Mouse (Mus musculus): Measurements from ENCODE around the gene Shb. TPM values are rescaled to one million over a fixed set of nuclear protein-coding genes. Genes with fewer than 3 reads are reported as not detected.

Shb gene
- polyA plus RNA-seq, 1 experiment from 2014 or later, result 7.5 TPM

GRCm38 (mm10) chr4:45510163-45510562, 22.1 kb downstream of the Shb start:
- no peak overlapping the region for H3K27ac ChIP-seq (ENCODE audit: low read depth, low read length)
- no peaks in the 10 kb centered on the region for H3K36me3 ChIP-seq (ENCODE audit: control insufficient read depth, insufficient read depth, low read length)
- ATAC-seq (ENCODE audit: insufficient read depth, low FRiP score, low TSS enrichment) (no peak), DNase-seq (ENCODE audit: low spot score) (no peak)
- no peak overlapping the region for H3K4me2 ChIP-seq (ENCODE audit: low read depth)
- H3K9ac ChIP-seq (ENCODE audit: low read length), result no peak overlapping the region
- no peaks in the 10 kb centered on the region for H3K27me3 ChIP-seq (ENCODE audit: control insufficient read depth, insufficient read depth, low read length)
- WGBS, result 16% methylated on average over 6 of the region's 6 CpGs
- no peak overlapping the region for H3K4me3 ChIP-seq (ENCODE audit: low read depth, low read length)
- peaks cover 39% of the 10 kb centered on the region for H3K4me1 ChIP-seq (ENCODE audit: control insufficient read depth, insufficient read depth, low read length)
- no peaks in the 10 kb centered on the region for H3K9me3 ChIP-seq (ENCODE audit: control insufficient read depth, low read length)

- Histone ChIP-seq H3K27ac (ENCODE audit: low read depth, low read length) (no peak overlapping the region), H3K4me2 (ENCODE audit: low read depth) (no peak overlapping the region), H3K27me3 (ENCODE audit: control insufficient read depth, insufficient read depth, low read length) (no peaks in the 10 kb centered on the region), H3K4me3 (ENCODE audit: low read depth, low read length) (no peak overlapping the region), H3K9me3 (ENCODE audit: control insufficient read depth, low read length) (no peaks in the 10 kb centered on the region), H3K36me3 (ENCODE audit: control insufficient read depth, insufficient read depth, low read length) (no peaks in the 10 kb centered on the region), H3K4me1 (ENCODE audit: control insufficient read depth, insufficient read depth, low read length) (peaks cover 34% of the 10 kb centered on the region), H3K9ac (ENCODE audit: low read length) (no peak overlapping the region)
- 91% methylated on average over 4 of the region's 4 CpGs for WGBS
- no peak for DNase-seq (ENCODE audit: low spot score)
- no peak for ATAC-seq (ENCODE audit: insufficient read depth, low FRiP score, low TSS enrichment)
Measured at GRCm38 (mm10) chr4:45509416-45509815, 22.9 kb downstream of the Shb start.

- DNase-seq (ENCODE audit: low spot score), result no peak
- Histone ChIP-seq H3K9ac (ENCODE audit: low read length) (no peak overlapping the region), H3K36me3 (ENCODE audit: control insufficient read depth, insufficient read depth, low read length) (no peaks in the 10 kb centered on the region), H3K4me2 (ENCODE audit: low read depth) (no peak overlapping the region), H3K4me1 (ENCODE audit: control insufficient read depth, insufficient read depth, low read length) (peaks cover 24% of the 10 kb centered on the region), H3K27ac (ENCODE audit: low read depth, low read length) (no peak overlapping the region), H3K4me3 (ENCODE audit: low read depth, low read length) (no peak overlapping the region), H3K9me3 (ENCODE audit: control insufficient read depth, low read length) (no peaks in the 10 kb centered on the region), H3K27me3 (ENCODE audit: control insufficient read depth, insufficient read depth, low read length) (no peaks in the 10 kb centered on the region)
- WGBS, result 60% methylated on average over 6 of the region's 6 CpGs
- no peak for ATAC-seq (ENCODE audit: insufficient read depth, low FRiP score, low TSS enrichment)
Measured at GRCm38 (mm10) chr4:45508469-45508868, 23.8 kb downstream of the Shb start.

- WGBS, result 74% methylated on average over 1 of the region's 1 CpGs
- Histone ChIP-seq H3K36me3 (ENCODE audit: control insufficient read depth, insufficient read depth, low read length) (no peaks in the 10 kb centered on the region), H3K4me1 (ENCODE audit: control insufficient read depth, insufficient read depth, low read length) (peaks cover 23% of the 10 kb centered on the region; the same call in 1 of the 2 replicates), H3K9ac (ENCODE audit: low read length) (no peak overlapping the region), H3K27me3 (ENCODE audit: control insufficient read depth, insufficient read depth, low read length) (no peaks in the 10 kb centered on the region), H3K9me3 (ENCODE audit: control insufficient read depth, low read length) (no peaks in the 10 kb centered on the region), H3K4me2 (ENCODE audit: low read depth) (no peak overlapping the region), H3K27ac (ENCODE audit: low read depth, low read length) (no peak overlapping the region), H3K4me3 (ENCODE audit: low read depth, low read length) (no peak overlapping the region)
- ATAC-seq (ENCODE audit: insufficient read depth, low FRiP score, low TSS enrichment) (no peak), DNase-seq (ENCODE audit: low spot score) (no peak)
Measured at GRCm38 (mm10) chr4:45507476-45507875, 24.8 kb downstream of the Shb start.

DNA sequence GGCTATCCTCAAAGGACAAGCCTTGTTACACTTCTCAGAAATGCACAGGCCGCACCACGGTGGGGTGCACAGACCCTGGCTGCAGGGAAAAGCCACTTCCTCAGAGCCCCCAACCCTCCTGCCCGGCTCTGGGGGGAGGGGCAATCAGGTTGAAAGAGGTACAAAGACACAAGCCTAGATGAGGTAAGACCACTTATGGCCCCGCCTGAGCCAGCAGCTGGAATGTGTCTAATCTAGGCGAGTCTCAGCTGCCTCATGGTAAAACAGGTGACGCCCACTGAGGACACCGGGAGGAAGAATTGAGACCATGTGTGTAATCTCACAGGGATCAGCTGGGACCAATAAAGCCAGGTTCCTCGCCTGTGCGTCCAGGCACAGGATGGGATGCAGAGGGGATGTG, 25.2 kb downstream of the Shb start:
- peaks cover 23% of the 10 kb centered on the region; the same call in 1 of the 2 replicates for H3K4me1 ChIP-seq (ENCODE audit: control insufficient read depth, insufficient read depth, low read length)
- H3K4me3 ChIP-seq (ENCODE audit: low read depth, low read length), result no peak overlapping the region
- no peak overlapping the region for H3K4me2 ChIP-seq (ENCODE audit: low read depth)
- no peaks in the 10 kb centered on the region for H3K9me3 ChIP-seq (ENCODE audit: control insufficient read depth, low read length)
- 52% methylated on average over 9 of the region's 9 CpGs for WGBS
- no peak overlapping the region for H3K27ac ChIP-seq (ENCODE audit: low read depth, low read length)
- DNase-seq (ENCODE audit: low spot score), result no peak
- no peak overlapping the region for H3K9ac ChIP-seq (ENCODE audit: low read length)
- no peaks in the 10 kb centered on the region for H3K36me3 ChIP-seq (ENCODE audit: control insufficient read depth, insufficient read depth, low read length)
- no peak for ATAC-seq (ENCODE audit: insufficient read depth, low FRiP score, low TSS enrichment)
- H3K27me3 ChIP-seq (ENCODE audit: control insufficient read depth, insufficient read depth, low read length), result no peaks in the 10 kb centered on the region

DNA sequence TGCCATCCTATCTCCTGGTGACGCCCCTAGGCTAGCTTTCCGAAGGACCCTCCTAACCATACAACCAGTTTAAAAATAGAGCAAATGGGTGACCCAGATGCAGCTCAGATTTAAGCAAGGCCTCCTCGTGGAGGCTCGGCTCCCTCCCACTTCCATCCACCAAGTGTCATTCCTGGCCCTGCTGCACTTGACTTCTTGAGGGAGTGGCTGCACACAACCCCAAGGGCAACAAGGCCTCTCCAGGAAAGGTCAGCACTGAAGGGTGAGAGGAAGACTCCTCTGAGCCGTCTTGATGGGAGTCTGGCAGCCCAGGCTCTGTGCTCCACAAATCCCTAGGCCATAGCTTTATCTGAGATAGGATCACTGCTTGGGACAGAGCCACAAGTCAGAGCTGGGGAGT, 25.7 kb downstream of the Shb start:
- ATAC-seq (ENCODE audit: insufficient read depth, low FRiP score, low TSS enrichment) (no peak), DNase-seq (ENCODE audit: low spot score) (no peak)
- H3K9ac ChIP-seq (ENCODE audit: low read length), result no peak overlapping the region
- H3K36me3 ChIP-seq (ENCODE audit: control insufficient read depth, insufficient read depth, low read length), result no peaks in the 10 kb centered on the region
- 58% methylated on average over 5 of the region's 5 CpGs for WGBS
- no peak overlapping the region for H3K4me3 ChIP-seq (ENCODE audit: low read depth, low read length)
- H3K4me1 ChIP-seq (ENCODE audit: control insufficient read depth, insufficient read depth, low read length), result peaks cover 23% of the 10 kb centered on the region; the same call in 1 of the 2 replicates
- H3K27ac ChIP-seq (ENCODE audit: low read depth, low read length), result no peak overlapping the region
- no peak overlapping the region for H3K4me2 ChIP-seq (ENCODE audit: low read depth)
- no peaks in the 10 kb centered on the region for H3K9me3 ChIP-seq (ENCODE audit: control insufficient read depth, low read length)
- no peaks in the 10 kb centered on the region for H3K27me3 ChIP-seq (ENCODE audit: control insufficient read depth, insufficient read depth, low read length)

GRCm38 (mm10) chr4:45505671-45506070, 26.6 kb downstream of the Shb start:
- no peak overlapping the region for H3K9ac ChIP-seq (ENCODE audit: low read length)
- H3K4me2 ChIP-seq (ENCODE audit: low read depth), result no peak overlapping the region
- ATAC-seq (ENCODE audit: insufficient read depth, low FRiP score, low TSS enrichment) (no peak), DNase-seq (ENCODE audit: low spot score) (no peak)
- H3K4me1 ChIP-seq (ENCODE audit: control insufficient read depth, insufficient read depth, low read length), result peaks cover 26% of the 10 kb centered on the region; the same call in 1 of the 2 replicates
- H3K9me3 ChIP-seq (ENCODE audit: control insufficient read depth, low read length), result no peaks in the 10 kb centered on the region
- H3K4me3 ChIP-seq (ENCODE audit: low read depth, low read length), result no peak overlapping the region
- no peaks in the 10 kb centered on the region for H3K27me3 ChIP-seq (ENCODE audit: control insufficient read depth, insufficient read depth, low read length)
- no peaks in the 10 kb centered on the region for H3K36me3 ChIP-seq (ENCODE audit: control insufficient read depth, insufficient read depth, low read length)
- 87% methylated on average over 2 of the region's 2 CpGs for WGBS
- H3K27ac ChIP-seq (ENCODE audit: low read depth, low read length), result no peak overlapping the region

DNA sequence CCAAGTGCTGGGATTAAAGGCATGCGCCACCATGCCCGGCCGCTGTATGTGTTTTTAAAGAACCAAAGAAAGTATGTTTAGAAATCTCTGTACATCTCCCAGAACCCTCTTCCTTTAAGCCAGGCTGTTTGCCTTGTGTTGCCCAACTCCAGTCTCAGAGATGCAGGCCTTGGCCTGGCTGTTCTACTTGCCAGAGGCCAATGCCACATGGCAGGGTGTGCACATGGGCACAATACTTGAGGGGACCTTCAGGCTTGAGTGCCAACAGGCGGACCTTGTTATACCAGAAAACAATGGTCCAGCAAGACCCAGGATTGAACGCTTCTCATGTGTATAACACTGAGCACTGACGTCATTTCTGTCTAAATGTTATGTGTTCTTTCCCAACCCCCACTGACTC, 27.1 kb downstream of the Shb start:
- no peak overlapping the region for H3K27ac ChIP-seq (ENCODE audit: low read depth, low read length)
- no peaks in the 10 kb centered on the region for H3K9me3 ChIP-seq (ENCODE audit: control insufficient read depth, low read length)
- no peak overlapping the region for H3K4me2 ChIP-seq (ENCODE audit: low read depth)
- H3K4me3 ChIP-seq (ENCODE audit: low read depth, low read length), result no peak overlapping the region
- 90% methylated on average over 6 of the region's 6 CpGs for WGBS
- H3K4me1 ChIP-seq (ENCODE audit: control insufficient read depth, insufficient read depth, low read length), result peaks cover 25% of the 10 kb centered on the region
- DNase-seq (ENCODE audit: low spot score), result no peak
- no peaks in the 10 kb centered on the region for H3K36me3 ChIP-seq (ENCODE audit: control insufficient read depth, insufficient read depth, low read length)
- no peak overlapping the region for H3K9ac ChIP-seq (ENCODE audit: low read length)
- ATAC-seq (ENCODE audit: insufficient read depth, low FRiP score, low TSS enrichment), result no peak
- H3K27me3 ChIP-seq (ENCODE audit: control insufficient read depth, insufficient read depth, low read length), result no peaks in the 10 kb centered on the region

DNA sequence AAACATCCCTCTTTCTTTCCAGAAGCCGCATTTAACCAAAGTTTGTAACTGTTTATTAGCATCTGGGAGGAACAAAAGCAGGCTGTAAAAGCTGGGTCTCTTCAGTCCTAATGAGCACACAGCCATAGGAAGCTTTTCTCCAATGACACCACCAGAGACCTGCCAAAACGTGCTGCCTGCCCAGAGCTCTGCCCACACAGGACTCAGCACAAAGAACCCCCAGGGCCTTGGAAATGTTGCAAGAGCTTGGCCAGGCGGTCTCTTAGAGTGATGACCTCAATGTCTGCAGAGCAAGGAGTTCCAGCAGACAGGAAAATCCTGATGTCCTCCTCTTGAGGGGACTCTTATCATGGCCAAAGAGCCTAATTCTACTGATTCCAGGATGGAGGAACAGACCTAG, 28.5 kb downstream of the Shb start:
- no peak overlapping the region for H3K27ac ChIP-seq (ENCODE audit: low read depth, low read length)
- DNase-seq (ENCODE audit: low spot score) (no peak), ATAC-seq (ENCODE audit: insufficient read depth, low FRiP score, low TSS enrichment) (no peak)
- no peak overlapping the region for H3K4me3 ChIP-seq (ENCODE audit: low read depth, low read length)
- no peaks in the 10 kb centered on the region for H3K9me3 ChIP-seq (ENCODE audit: control insufficient read depth, low read length)
- no peak overlapping the region for H3K9ac ChIP-seq (ENCODE audit: low read length)
- no peaks in the 10 kb centered on the region for H3K36me3 ChIP-seq (ENCODE audit: control insufficient read depth, insufficient read depth, low read length)
- no peaks in the 10 kb centered on the region for H3K27me3 ChIP-seq (ENCODE audit: control insufficient read depth, insufficient read depth, low read length)
- WGBS, result 33% methylated on average over 3 of the region's 3 CpGs
- H3K4me2 ChIP-seq (ENCODE audit: low read depth), result no peak overlapping the region
- H3K4me1 ChIP-seq (ENCODE audit: control insufficient read depth, insufficient read depth, low read length), result peaks cover 31% of the 10 kb centered on the region; the same call in 1 of the 2 replicates
